Mouse (Mus musculus): ENCODE measurements around the gene Slc31a2. TPM values are rescaled to one million over a fixed set of nuclear protein-coding genes. Genes with fewer than 3 reads are reported as not detected.

Gene Slc31a2
- 100 to 1,000 TPM in 20 of 26 experiments, 10 to 100 TPM in 6; 30.8 to 346 (median 186) TPM for total RNA-seq (2018; cell fraction: chromatin; rRNA removed)
- 100 to 1,000 TPM in 16 of 26 experiments, 10 to 100 TPM in 10; 40.5 to 406 (median 208) TPM for total RNA-seq (2018; cell fraction: cytosol; rRNA removed)
- 100 to 1,000 TPM in 24 of 26 experiments, 10 to 100 TPM in 2; 78.8 to 617 (median 339) TPM for total RNA-seq (2018; cell fraction: nucleus; rRNA removed)
- polyA plus RNA-seq (2018), result 40.1 to 89.6 TPM (median 57.2 TPM) in 3 replicates

- Histone ChIP-seq H3K79me2 (ENCODE audit: inconsistent target) (no peaks in the 10 kb centered on the region), H3K4me3 (ENCODE audit: inconsistent target) (no peak within 1 kb of the TSS), H3K27ac (no peak within 1 kb of the TSS), H3K36me3 (ENCODE audit: inconsistent target) (no peaks in the 10 kb centered on the region)
- WGBS (ENCODE audit: missing documents), result 67% methylated on average over 2 of the region's 2 CpGs
These were observed at the start of gene Slc31a2 for GRCm38 (mm10) chr4:62262276-62262675. Slc31a2 (plus strand) TSS chr4:62262562.

GRCm38 (mm10) chr4:62213490-62213889, 48.9 kb upstream of the Slc31a2 start:
- WGBS (ENCODE audit: missing documents), result 81% methylated on average over 2 of the region's 2 CpGs
- H3K4me3 ChIP-seq (ENCODE audit: inconsistent target), result no peak overlapping the region
- no peaks in the 10 kb centered on the region for H3K79me2 ChIP-seq (ENCODE audit: inconsistent target)
- H3K36me3 ChIP-seq (ENCODE audit: inconsistent target), result no peaks in the 10 kb centered on the region
- H3K27ac ChIP-seq, result no peak overlapping the region

- Histone ChIP-seq H3K79me2 (ENCODE audit: inconsistent target) (no peaks in the 10 kb centered on the region), H3K4me3 (ENCODE audit: inconsistent target) (no peak overlapping the region), H3K36me3 (ENCODE audit: inconsistent target) (no peaks in the 10 kb centered on the region), H3K27ac (no peak overlapping the region)
- WGBS (ENCODE audit: missing documents), result 44% methylated on average over 10 of the region's 10 CpGs
These were observed 34.0 kb upstream of the Slc31a2 start for GRCm38 (mm10) chr4:62228391-62228790.

GRCm38 (mm10) chr4:62229448-62229847, 32.9 kb upstream of the Slc31a2 start:
- 80% methylated on average over 7 of the region's 7 CpGs for WGBS (ENCODE audit: missing documents)
- Histone ChIP-seq H3K79me2 (ENCODE audit: inconsistent target) (no peaks in the 10 kb centered on the region), H3K27ac (no peak overlapping the region), H3K4me3 (ENCODE audit: inconsistent target) (no peak overlapping the region), H3K36me3 (ENCODE audit: inconsistent target) (no peaks in the 10 kb centered on the region)

- H3K4me3 ChIP-seq (ENCODE audit: inconsistent target), result no peak overlapping the region
- H3K79me2 ChIP-seq (ENCODE audit: inconsistent target), result no peaks in the 10 kb centered on the region
- no peak overlapping the region for H3K27ac ChIP-seq
- 84% methylated on average over 1 of the region's 1 CpGs for WGBS (ENCODE audit: missing documents)
- no peaks in the 10 kb centered on the region for H3K36me3 ChIP-seq (ENCODE audit: inconsistent target)
These were observed 32.2 kb upstream of the Slc31a2 start for GRCm38 (mm10) chr4:62230153-62230552.

GRCm38 (mm10) chr4:62230769-62231168, 31.6 kb upstream of the Slc31a2 start, which contains the start of gene Zfp37:
Zfp37 (minus strand) TSS chr4:62231047.
- Histone ChIP-seq H3K4me3 (ENCODE audit: inconsistent target) (no peak within 1 kb of the TSS), H3K79me2 (ENCODE audit: inconsistent target) (no peaks in the 10 kb centered on the region), H3K36me3 (ENCODE audit: inconsistent target) (no peaks in the 10 kb centered on the region), H3K27ac (no peak within 1 kb of the TSS)
- 74% methylated on average over 13 of the region's 13 CpGs for WGBS (ENCODE audit: missing documents)

- no peaks in the 10 kb centered on the region for H3K79me2 ChIP-seq (ENCODE audit: inconsistent target)
- H3K36me3 ChIP-seq (ENCODE audit: inconsistent target), result no peaks in the 10 kb centered on the region
- WGBS (ENCODE audit: missing documents), result 73% methylated on average over 6 of the region's 6 CpGs
- H3K4me3 ChIP-seq (ENCODE audit: inconsistent target), result no peak overlapping the region
- H3K27ac ChIP-seq, result no peak overlapping the region
These were observed 21.8 kb upstream of the Slc31a2 start for GRCm38 (mm10) chr4:62240586-62240985.

GRCm38 (mm10) chr4:62248328-62248727, 14.0 kb upstream of the Slc31a2 start:
- Histone ChIP-seq H3K36me3 (ENCODE audit: inconsistent target) (no peaks in the 10 kb centered on the region), H3K79me2 (ENCODE audit: inconsistent target) (no peaks in the 10 kb centered on the region), H3K27ac (no peak overlapping the region), H3K4me3 (ENCODE audit: inconsistent target) (no peak overlapping the region)
- WGBS (ENCODE audit: missing documents), result 19% methylated on average over 4 of the region's 4 CpGs

- Histone ChIP-seq H3K36me3 (ENCODE audit: inconsistent target) (no peaks in the 10 kb centered on the region), H3K27ac (no peak overlapping the region), H3K79me2 (ENCODE audit: inconsistent target) (no peaks in the 10 kb centered on the region), H3K4me3 (ENCODE audit: inconsistent target) (no peak overlapping the region)
- WGBS (ENCODE audit: missing documents), result 73% methylated on average over 3 of the region's 3 CpGs
These were observed 11.3 kb upstream of the Slc31a2 start for GRCm38 (mm10) chr4:62250896-62251544.

- no peak overlapping the region for H3K27ac ChIP-seq
- no peaks in the 10 kb centered on the region for H3K36me3 ChIP-seq (ENCODE audit: inconsistent target)
- no peak overlapping the region for H3K4me3 ChIP-seq (ENCODE audit: inconsistent target)
- H3K79me2 ChIP-seq (ENCODE audit: inconsistent target), result no peaks in the 10 kb centered on the region
- 99% methylated on average over 4 of the region's 4 CpGs for WGBS (ENCODE audit: missing documents)
These were observed 10.6 kb upstream of the Slc31a2 start for GRCm38 (mm10) chr4:62251776-62252175.

- H3K4me3 ChIP-seq (ENCODE audit: inconsistent target), result no peak overlapping the region
- H3K36me3 ChIP-seq (ENCODE audit: inconsistent target), result no peaks in the 10 kb centered on the region
- no peaks in the 10 kb centered on the region for H3K79me2 ChIP-seq (ENCODE audit: inconsistent target)
- H3K27ac ChIP-seq, result no peak overlapping the region
- 72% methylated on average over 8 of the region's 8 CpGs for WGBS (ENCODE audit: missing documents)
These were observed 7.8 kb upstream of the Slc31a2 start for GRCm38 (mm10) chr4:62254551-62254950.

GRCm38 (mm10) chr4:62256931-62257330, 5.4 kb upstream of the Slc31a2 start:
- WGBS (ENCODE audit: missing documents), result 30% methylated on average over 8 of the region's 8 CpGs
- Histone ChIP-seq H3K36me3 (ENCODE audit: inconsistent target) (no peaks in the 10 kb centered on the region), H3K27ac (no peak overlapping the region), H3K79me2 (ENCODE audit: inconsistent target) (no peaks in the 10 kb centered on the region), H3K4me3 (ENCODE audit: inconsistent target) (no peak overlapping the region)

- 62% methylated on average over 6 of the region's 7 CpGs for WGBS (ENCODE audit: missing documents)
- H3K79me2 ChIP-seq (ENCODE audit: inconsistent target), result no peaks in the 10 kb centered on the region
- H3K27ac ChIP-seq, result no peak overlapping the region
These were observed 927 bp downstream of the Slc31a2 start for GRCm38 (mm10) chr4:62263133-62263844.

GRCm38 (mm10) chr4:62265154-62265836, 2.9 kb downstream of the Slc31a2 start:
- Histone ChIP-seq H3K27ac (peak overlapping the region; percentile 44), H3K4me3 (ENCODE audit: inconsistent target) (no peak overlapping the region), H3K36me3 (ENCODE audit: inconsistent target) (no peaks in the 10 kb centered on the region), H3K79me2 (ENCODE audit: inconsistent target) (no peaks in the 10 kb centered on the region)
- 32% methylated on average over 10 of the region's 10 CpGs for WGBS (ENCODE audit: missing documents)

More at GRCm38 (mm10) chr4:62263133-62263844, 927 bp downstream of the Slc31a2 start:
- H3K36me3 ChIP-seq (ENCODE audit: inconsistent target), result no peaks in the 10 kb centered on the region
- H3K4me3 ChIP-seq (ENCODE audit: inconsistent target), result no peak overlapping the region

All from macrophage (primary cell).